Mouse (Mus musculus) testis, postnatal 10 days (tissue): ENCODE data around the gene Olfr661.

Experiments
- DNase-seq: peaks from one replicate; pipeline ENCODE4 v3.0.0; 2021; ENCODE audit warnings: low spot score

Gene Olfr661

DNA sequence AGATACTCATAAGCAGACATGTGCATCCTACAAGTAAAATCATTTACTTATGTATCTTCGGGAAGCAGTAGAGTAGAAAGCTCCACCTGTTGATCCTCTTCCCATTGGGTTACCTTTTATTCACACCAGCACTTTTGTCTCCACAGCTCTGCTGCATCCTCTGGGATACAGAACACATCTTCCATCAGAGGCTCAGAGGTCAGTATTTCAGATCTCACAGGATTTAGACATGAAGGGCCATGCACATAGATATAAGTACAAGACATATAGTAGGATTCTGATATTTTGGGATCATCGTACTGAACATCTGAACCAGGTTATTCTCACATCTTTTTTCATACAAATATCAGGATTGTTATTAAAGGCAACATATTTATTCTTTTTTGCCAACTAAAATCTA is at the start of gene Olfr661:
Gene Olfr661, plus strand, starts transcription at position 301 of the 400 bp plus-strand sequence.
- DNase-seq = no peak

DNA sequence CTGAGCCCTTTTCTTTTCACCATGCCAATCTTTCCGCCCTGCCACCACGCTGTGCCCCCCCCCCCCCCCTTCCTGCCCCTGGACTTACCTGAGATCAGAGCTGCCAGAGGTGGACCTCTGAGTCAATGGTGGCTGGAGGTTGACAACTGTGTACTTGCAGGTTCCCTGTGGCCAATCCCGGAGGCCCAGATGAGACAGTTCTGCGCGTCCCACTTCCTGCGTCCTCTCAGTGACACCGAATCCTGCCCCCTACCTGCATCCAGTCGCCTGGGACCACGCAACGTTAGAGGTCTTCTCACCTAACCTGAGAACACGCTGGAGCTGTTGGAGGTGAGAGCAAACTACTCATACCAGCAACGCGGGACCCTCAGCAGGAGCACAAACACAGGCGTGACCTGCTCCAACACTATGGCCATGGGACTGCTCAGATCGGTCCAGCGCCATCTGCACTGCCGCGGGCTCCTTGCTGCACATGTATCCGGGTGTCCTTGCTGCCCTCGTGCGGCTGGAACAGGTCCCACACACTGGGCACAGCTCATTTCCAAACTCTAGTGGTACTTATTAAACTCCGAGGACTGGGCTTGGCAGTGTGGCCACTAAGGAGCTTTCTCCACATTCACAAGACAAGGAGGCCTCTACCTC is 39.3 kb upstream of the Olfr661 start, which contains the start of gene Olfr658:
Gene Olfr658, minus strand, starts transcription at position 465 of the 642 bp plus-strand sequence.
- peak; percentile 60 for DNase-seq

DNA sequence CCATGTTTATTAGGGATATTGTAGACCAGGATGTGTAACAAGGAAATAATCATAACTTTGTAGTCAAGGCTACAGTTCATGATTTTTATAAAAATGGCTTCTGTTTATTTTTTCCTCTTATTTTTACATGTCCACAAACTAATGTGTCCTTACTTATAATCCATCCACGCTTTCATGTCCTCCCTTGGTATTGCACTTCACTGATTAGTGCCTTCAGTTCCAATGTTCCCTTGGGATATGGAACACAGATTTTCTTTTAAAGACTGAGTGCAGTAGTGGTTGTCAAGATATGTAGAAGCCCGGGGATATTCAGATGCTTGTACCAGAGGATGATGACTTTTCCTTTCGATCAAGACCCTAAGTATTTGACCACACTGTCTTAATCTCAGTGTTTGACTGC is 19.8 kb upstream of the Olfr661 start, which contains the start of gene Olfr659:
Gene Olfr659, plus strand, starts transcription at position 301 of the 400 bp plus-strand sequence.
- no peak for DNase-seq
